Mouse (Mus musculus) liver, embryonic 14.5 days (tissue): ENCODE data around the gene Auts2.

Experiments
- CTCF ChIP-seq: IDR thresholded peaks from 2 replicates; pipeline ENCODE4 v1.5.1; 2016; ENCODE audit warnings: antibody characterized with exemption, low read depth, control low read depth
- EP300 ChIP-seq: IDR thresholded peaks from 2 replicates; pipeline ENCODE4 v1.6.1; 2016; ENCODE audit warnings: antibody characterized with exemption, low read depth

GRCm38 (mm10) chr5:131557591-131558385, 985.4 kb downstream of the Auts2 start:
- TF ChIP-seq CTCF = no peak
- TF ChIP-seq EP300 = no peak
